Mouse (Mus musculus) testis, adult 2 months (tissue): Measurements from ENCODE around the gene Apoa1. TPM values are rescaled to one million over a fixed set of nuclear protein-coding genes. Genes with fewer than 3 reads are reported as not detected.

Experiments
- H3K27ac ChIP-seq: fragments of 200-500 bp; 2 replicates; pipeline ENCODE4 v1.5.1; 2012; ENCODE audit warnings: low read depth, low read length; ENCODE audit not compliant: control insufficient read depth, insufficient read depth
- H3K27me3 ChIP-seq: fragments of 200-500 bp; 2 replicates; pipeline ENCODE4 v1.6.1; 2012; ENCODE audit warnings: mild to moderate bottlenecking, low read length, moderate library complexity; ENCODE audit not compliant: control insufficient read depth, insufficient read depth
- H3K36me3 ChIP-seq: fragments of 200-500 bp; 2 replicates; pipeline ENCODE4 v1.6.1; 2012; ENCODE audit warnings: mild to moderate bottlenecking, low read length; ENCODE audit not compliant: control insufficient read depth, insufficient read depth
- H3K4me1 ChIP-seq: fragments of 200-500 bp; 2 replicates; pipeline ENCODE4 v1.6.1; 2012; ENCODE audit warnings: low read length; ENCODE audit not compliant: control insufficient read depth, insufficient read depth
- H3K4me3 ChIP-seq: fragments of 200-500 bp; 2 replicates; pipeline ENCODE4 v1.5.1; 2012; ENCODE audit warnings: low read depth, mild to moderate bottlenecking, low read length, moderate library complexity, mixed read lengths; ENCODE audit not compliant: control insufficient read depth
- CTCF ChIP-seq: fragments of 200-500 bp; IDR thresholded peaks from 2 replicates; pipeline ENCODE4 v1.5.1; 2012; ENCODE audit warnings: low read depth, mild to moderate bottlenecking, inconsistent platforms, low read length, moderate library complexity; ENCODE audit not compliant: control insufficient read depth, insufficient read depth, insufficient replicate concordance
- POLR2A ChIP-seq: fragments of 200-500 bp; IDR thresholded peaks from 2 replicates; pipeline ENCODE4 v1.6.1; 2012; ENCODE audit warnings: low read depth, mild to moderate bottlenecking, inconsistent platforms, low read length, moderate library complexity; ENCODE audit not compliant: control insufficient read depth
- polyA plus RNA-seq: library from polyadenylated mRNA; depleted of rRNA; stranded (reverse); fragments of >200 nt; gene quantifications from 2 replicates; pipeline ENCODE4 v1.2.3, GENCODE M21; 2012

Gene Apoa1
- polyA plus RNA-seq, 1 experiment: 0.37 TPM

DNA sequence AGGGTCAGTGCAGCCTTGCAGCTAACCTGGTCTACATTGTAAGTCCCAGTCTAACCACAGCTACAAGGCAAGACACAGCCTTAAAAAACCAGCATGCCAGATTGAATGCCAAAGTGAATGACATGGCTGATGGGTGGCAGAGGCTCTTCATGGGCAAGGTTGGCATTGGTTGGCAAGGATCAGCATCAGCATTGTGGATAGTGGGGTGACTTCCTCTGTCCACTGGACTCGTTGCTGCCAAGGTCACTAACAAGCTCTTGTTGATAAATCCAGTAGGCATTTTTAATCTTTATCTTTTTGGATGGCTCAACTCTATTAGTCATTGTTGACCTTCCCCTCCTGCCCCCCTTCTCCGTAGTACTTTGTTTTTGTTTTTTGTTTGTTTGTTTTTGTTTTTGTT, 28.8 kb upstream of the Apoa1 start:
- TF ChIP-seq POLR2A (no peak), CTCF (no peak)
- H3K27me3 ChIP-seq: no peaks in the 10 kb centered on the region
- no peaks in the 10 kb centered on the region; the same call in 1 of the 2 replicates for H3K4me1 ChIP-seq
- peak overlapping the region; percentile 34 for H3K27ac ChIP-seq
- H3K4me3 ChIP-seq: no peak overlapping the region
- peaks cover 4% of the 10 kb centered on the region for H3K36me3 ChIP-seq

DNA sequence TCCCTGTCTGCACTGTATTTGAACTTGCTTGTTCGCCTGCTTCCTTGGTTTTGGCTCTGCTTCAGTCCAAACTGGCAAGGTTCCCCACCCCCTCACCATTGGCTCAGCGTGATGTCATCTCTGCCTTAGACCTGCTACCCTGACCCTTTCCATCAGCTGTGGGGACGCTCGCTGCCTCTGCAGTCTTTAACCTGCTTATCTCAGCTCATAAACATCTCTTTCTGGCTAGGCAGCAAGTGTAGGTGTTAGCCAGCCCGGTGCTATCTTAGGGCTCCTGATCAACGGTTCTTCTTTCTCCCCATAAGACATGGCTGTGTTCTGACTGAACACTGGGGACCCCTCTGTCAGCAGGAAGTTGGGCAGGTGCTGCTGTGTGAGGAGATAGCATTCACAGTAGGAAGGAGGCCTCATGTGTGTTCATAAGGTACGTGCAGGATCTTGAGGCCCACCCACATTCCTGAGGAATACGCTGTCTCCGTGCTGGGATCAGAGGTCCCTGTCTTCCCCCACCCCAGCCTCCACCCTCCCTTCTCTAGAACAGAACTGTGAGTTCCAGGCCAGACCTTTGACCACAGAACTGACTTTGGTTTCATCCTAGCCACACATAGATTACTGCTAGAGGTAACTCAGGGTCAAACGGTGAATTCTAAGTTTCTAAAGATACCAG, 21.4 kb upstream of the Apoa1 start:
- Histone ChIP-seq H3K36me3 (no peaks in the 10 kb centered on the region; the same call in 1 of the 2 replicates), H3K27ac (peak overlapping the region; percentile 10; the same call in 1 of the 2 replicates), H3K4me3 (no peak overlapping the region), H3K4me1 (peaks cover 3% of the 10 kb centered on the region; the same call in 1 of the 2 replicates), H3K27me3 (no peaks in the 10 kb centered on the region)
- no peak for TF ChIP-seq CTCF

DNA sequence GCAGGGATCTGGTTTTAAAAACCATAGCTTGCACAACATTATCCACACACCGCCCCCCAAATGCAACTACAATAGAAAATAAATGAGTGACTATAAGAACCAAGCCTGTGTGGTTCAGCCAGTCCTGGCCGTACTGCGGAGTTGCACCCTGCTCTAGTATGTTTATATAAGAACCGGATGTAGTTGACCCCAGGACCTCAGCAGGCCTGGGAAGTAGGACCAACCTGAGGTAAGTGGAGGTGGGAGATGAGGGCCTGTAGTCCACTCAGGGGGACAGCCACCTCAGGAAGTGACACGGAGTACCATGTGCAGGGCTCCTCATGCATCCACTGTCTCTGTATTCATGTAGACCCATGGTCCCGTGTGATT, 20.9 kb upstream of the Apoa1 start:
- no peaks in the 10 kb centered on the region; the same call in 1 of the 2 replicates for H3K36me3 ChIP-seq
- H3K4me3 ChIP-seq: no peak overlapping the region
- peak overlapping the region; percentile 5; the same call in 1 of the 2 replicates for H3K27ac ChIP-seq
- no peak for TF ChIP-seq CTCF
- no peak for TF ChIP-seq POLR2A
- H3K27me3 ChIP-seq: no peaks in the 10 kb centered on the region
- H3K4me1 ChIP-seq: peaks cover 3% of the 10 kb centered on the region; the same call in 1 of the 2 replicates

DNA sequence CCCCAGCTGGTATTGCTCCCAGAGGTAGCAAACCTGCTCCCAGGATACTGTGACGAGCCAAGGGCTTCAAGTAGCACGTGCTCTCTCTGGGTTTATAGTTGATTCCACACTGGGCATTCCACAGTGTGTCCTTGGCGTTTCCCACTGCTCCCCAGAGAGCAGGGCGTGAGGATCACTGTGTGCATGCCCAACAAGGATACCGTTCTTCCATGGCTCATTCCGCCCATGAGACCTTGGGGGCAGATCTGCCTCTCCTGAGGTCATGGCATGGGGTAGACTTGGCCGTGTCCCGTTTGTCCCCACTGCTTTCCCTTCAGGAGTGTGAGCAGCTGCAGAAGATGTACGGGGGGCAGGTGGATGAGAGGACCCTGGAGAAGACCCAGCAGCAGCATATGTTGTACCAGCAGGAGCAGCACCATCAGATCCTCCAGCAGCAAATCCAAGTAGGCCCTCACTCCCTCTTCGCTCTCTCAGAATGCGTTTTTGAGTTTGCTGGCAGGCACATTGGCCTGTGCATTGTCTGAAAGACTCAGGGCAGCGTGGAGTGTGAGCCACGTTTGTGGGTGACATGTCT, 19.9 kb upstream of the Apoa1 start:
- Histone ChIP-seq H3K36me3 (no peaks in the 10 kb centered on the region; the same call in 1 of the 2 replicates), H3K4me3 (no peak overlapping the region), H3K27ac (no peak overlapping the region), H3K27me3 (no peaks in the 10 kb centered on the region), H3K4me1 (peaks cover 3% of the 10 kb centered on the region; the same call in 1 of the 2 replicates)
- no peak for TF ChIP-seq POLR2A
- no peak for TF ChIP-seq CTCF

DNA sequence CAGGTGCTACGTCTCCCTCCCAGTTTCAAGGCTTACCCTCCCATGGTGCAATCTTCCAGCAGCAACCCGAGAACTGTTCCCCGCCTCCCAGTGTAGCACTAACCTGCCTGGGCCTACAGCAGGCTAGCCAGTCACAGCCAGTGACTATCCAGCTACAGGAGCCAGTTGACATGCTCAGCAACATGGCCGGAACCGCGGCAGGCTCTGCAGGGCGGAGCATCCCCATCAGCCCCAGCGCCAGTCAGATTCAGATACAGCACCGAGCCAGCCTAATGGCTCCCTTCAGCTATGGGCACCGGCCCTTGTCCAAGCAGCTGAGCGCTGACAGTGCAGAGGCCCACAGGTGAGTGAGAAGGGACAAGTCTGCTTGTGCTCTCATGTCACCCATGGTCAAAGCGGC, 17.9 kb upstream of the Apoa1 start:
- no peak for TF ChIP-seq POLR2A
- no peak for TF ChIP-seq CTCF
- Histone ChIP-seq H3K27me3 (no peaks in the 10 kb centered on the region), H3K4me3 (no peak overlapping the region), H3K4me1 (peaks cover 3% of the 10 kb centered on the region; the same call in 1 of the 2 replicates), H3K36me3 (no peaks in the 10 kb centered on the region; the same call in 1 of the 2 replicates), H3K27ac (no peak overlapping the region)

DNA sequence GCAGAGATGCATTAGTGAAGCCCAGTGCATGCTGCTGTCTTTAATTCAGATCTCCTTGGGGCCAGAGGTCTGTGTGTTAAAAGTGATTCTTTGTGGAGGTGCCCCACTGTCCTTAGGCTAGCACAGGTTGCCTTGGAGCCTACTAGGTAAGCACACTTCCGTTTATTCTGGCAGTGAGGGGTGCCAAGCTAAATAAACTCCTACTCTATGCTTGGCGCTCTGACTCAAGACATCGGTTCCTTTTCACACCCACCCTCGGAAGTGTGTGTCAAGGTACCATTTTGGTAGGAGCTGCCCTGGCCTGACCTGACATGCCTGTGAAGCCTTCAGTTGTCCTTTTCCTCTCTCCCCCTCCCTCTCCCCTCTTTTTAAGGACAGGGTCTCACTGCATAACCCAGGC, 14.1 kb upstream of the Apoa1 start:
- no peaks in the 10 kb centered on the region for H3K4me1 ChIP-seq
- no peak overlapping the region for H3K27ac ChIP-seq
- no peaks in the 10 kb centered on the region for H3K27me3 ChIP-seq
- no peak for TF ChIP-seq POLR2A
- TF ChIP-seq CTCF: no peak
- no peaks in the 10 kb centered on the region for H3K36me3 ChIP-seq
- H3K4me3 ChIP-seq: no peak overlapping the region

DNA sequence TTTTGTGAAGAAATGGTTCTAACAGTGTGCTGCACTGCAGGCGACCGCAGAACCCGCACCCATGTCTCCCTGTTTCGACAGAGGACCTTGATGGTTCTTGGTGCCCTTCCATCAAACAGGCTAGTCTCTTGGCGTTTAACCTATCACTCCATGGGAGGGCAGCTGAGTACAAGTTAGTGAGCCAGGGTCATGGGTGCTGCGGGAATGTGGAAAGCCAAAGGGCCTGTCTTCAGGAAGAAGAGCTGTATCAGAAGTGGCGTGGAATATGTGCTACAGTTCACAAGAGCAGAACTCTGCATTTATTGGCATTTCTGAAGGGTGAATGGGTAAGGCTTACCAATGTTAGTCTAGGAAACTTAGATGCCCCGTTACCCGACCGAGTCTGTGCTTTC, 13.4 kb upstream of the Apoa1 start:
- no peaks in the 10 kb centered on the region for H3K4me1 ChIP-seq
- H3K36me3 ChIP-seq: no peaks in the 10 kb centered on the region; the same call in 1 of the 2 replicates
- H3K27me3 ChIP-seq: no peaks in the 10 kb centered on the region
- no peak overlapping the region for H3K27ac ChIP-seq
- TF ChIP-seq CTCF (no peak), POLR2A (no peak)
- H3K4me3 ChIP-seq: no peak overlapping the region
